Mouse (Mus musculus): Measurements from ENCODE around the gene Akr7a5. TPM values are rescaled to one million over a fixed set of nuclear protein-coding genes. Genes with fewer than 3 reads are reported as not detected.

Akr7a5 gene
- 15.6 TPM for polyA plus RNA-seq (2017; shearing (Covaris generic))

DNA sequence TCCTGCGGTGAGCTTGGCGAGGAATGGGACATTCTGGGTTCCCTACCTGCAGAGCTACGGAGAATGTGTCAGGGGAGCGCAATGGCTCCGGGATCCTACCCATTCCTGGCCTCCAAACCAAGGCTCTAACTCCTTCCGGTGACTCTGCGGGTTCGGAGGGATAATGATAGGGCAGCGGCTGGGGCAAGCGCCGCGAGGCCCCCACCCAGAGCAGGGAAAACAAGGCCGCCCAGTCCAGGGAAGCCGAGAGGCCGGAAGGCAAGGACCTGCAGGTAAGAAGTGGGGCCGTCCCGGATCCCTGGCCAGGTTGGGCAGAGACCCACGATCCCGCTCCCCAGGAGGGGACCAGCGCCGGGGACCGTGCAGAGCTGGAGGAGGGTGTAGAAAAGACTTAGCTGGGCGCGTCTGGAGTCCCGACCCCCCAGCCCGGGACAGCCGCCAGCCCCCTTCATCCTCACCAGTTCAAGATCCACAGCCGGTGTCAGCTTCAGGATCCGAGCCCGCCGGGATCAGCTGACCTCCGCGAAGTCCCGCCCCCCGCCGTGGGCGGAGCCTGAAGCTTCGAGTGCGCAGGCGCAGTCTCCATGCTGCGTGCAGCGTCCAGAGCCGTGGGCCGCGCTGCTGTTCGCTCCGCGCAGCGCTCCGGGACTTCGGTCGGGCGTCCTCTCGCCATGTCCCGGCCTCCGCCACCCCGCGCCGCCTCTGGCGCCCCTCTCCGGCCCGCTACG lies at the start of gene Akr7a5, which contains the start of gene Pqlc2:
Akr7a5 (plus strand) TSS at position 574 of the 728 bp plus-strand sequence.
Pqlc2 (minus strand) TSS at position 538 of the 728 bp plus-strand sequence.

DNA sequence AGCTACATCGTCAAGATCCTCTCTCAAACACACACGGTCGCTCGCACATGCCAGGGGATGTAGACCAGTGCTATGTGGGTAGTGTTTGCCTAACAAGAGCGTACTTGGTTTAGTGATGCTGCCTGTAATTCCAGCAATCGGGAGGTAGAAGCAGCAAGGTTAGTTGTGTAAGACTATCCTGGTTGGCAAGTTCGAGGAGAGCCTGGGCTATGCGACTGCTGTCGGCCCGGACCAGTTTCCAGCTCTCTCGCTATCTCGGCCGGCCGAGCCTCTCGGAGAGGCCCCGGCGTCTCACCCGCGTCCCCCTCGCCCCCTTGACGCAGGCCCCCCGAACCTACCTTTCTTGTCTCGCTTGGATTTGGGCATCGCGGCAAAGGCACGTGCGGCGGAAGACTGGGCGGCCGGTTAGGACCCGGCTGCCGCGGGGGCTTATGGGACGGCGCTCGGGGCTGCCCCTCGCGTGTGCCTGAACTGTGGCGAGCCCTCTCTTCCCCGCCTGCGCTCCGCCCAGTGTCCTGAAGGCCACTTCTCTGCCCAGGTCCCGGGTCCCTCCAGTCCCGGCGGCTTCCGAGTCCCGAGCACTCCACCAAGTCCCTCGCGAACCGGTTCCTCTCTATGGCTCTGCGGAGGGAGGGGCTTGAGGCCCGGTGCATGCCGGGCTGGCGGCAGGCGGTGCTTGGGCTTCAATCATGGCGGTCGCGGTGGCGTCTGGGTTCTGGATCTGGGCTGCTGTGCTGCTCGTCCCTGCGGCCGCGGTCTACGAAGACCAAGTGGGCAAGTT lies 41.6 kb downstream of the Akr7a5 start, which contains the start of the genes Mrto4, Emc1 and Ubr4:
Mrto4 (minus strand) TSS at position 646 of the 781 bp plus-strand sequence.
Emc1 (plus strand) TSS at position 657 of the 781 bp plus-strand sequence.
Ubr4 (plus strand) TSS at position 679 of the 781 bp plus-strand sequence.

Other genes with a start within 250 kb of the Akr7a5 start
- not detected for gene Htr6, start 235.2 kb upstream of the Akr7a5 start, polyA plus RNA-seq (2017; shearing (Covaris generic))
- gene Nbl1, start 217.8 kb upstream of the Akr7a5 start, polyA plus RNA-seq (2017; shearing (Covaris generic)) = 1.1 TPM
- gene Minos1, start 179.6 kb upstream of the Akr7a5 start, polyA plus RNA-seq (2017; shearing (Covaris generic)) = 381 TPM
- 781 TPM for gene Capzb, start 117.8 kb upstream of the Akr7a5 start, polyA plus RNA-seq (2017; shearing (Covaris generic))
- 13.7 TPM for gene Pqlc2, start within 50 bp of the Akr7a5 start, polyA plus RNA-seq (2017; shearing (Covaris generic))
- 81.1 TPM for gene Mrto4, start 41.8 kb downstream of the Akr7a5 start, polyA plus RNA-seq (2017; shearing (Covaris generic))
- gene Emc1, start 41.8 kb downstream of the Akr7a5 start, polyA plus RNA-seq (2017; shearing (Covaris generic)) = 65.8 TPM
- 57.1 TPM for gene Ubr4, start 41.9 kb downstream of the Akr7a5 start, polyA plus RNA-seq (2017; shearing (Covaris generic))
- gene Iffo2, start 219.8 kb downstream of the Akr7a5 start, polyA plus RNA-seq (2017; shearing (Covaris generic)) = 1.8 TPM

Data from inflammation-experienced regulatory T-cells, adult 16 weeks (primary cell).